Mouse (Mus musculus) spleen, adult 18-20 months (tissue): ENCODE measurements at regions not wholly inside any gene's neighbourhood (a gene's known extent, or its start where the extent isn't known, plus 50 kb on each side); places are given as distances from the start of the nearest gene placed in this dataset.

Experiments used
- DNase-seq, 2 experiments: peaks; one replicate each; pipeline ENCODE4 v3.0.0; 2022; ENCODE audit warnings: mixed read lengths in 2 of 2

- no peak for DNase-seq
These were observed 323.8 kb downstream of the Plod2 start for GRCm38 (mm10) chr9:92865822-92866221.

- no peak for DNase-seq
These were observed 336.6 kb downstream of the Plod2 start for GRCm38 (mm10) chr9:92878589-92878988.

GRCm38 (mm10) chr9:92879812-92880211, 337.8 kb downstream of the Plod2 start:
- no peak for DNase-seq

DNA sequence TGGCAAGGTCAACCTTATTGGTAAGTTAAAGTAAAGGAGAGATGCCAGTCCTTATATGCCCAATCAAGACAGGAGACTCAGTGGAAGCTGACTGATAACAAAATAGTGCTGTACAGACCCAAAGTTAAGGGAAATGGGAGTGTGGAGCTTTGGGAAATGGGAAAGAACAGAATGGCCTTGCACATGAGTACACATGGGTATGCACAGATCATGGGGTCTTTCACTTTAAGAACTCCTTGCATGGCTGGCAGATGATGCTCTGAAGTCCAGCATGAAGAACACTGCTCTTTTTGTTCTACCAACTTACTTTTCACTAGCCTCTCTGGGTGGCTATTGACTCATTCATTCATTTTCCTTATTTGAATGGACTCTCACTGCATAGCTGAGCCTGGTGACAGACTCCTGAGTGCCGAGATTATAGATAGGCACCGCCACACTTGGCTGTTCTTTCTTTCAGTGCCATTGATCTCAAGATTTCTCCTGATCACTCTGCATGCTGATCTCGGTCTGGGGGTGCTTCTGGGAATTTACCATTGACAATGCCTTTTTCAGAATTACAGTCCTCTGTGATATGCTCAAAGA, 340.3 kb downstream of the Plod2 start:
- DNase-seq: no peak

DNA sequence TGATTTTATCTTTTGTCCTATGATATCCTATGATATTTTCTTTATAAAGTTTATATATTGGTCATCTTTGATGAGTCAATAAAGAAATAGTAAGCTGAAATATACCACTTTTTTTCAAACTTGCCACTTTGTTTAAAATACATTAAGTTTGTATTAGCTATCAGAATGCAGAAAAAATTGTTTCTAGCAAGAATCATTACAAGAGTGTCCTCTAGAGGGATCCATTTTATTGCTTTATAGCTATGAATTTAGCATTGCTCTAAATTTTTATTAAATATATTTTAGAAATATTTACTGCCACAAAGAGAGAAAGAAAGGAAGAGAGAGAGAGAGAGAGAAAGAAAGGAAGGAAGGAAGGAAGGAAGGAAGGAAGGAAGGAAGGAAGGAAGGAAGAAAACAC, 348.0 kb downstream of the Plod2 start:
- no peak for DNase-seq

DNA sequence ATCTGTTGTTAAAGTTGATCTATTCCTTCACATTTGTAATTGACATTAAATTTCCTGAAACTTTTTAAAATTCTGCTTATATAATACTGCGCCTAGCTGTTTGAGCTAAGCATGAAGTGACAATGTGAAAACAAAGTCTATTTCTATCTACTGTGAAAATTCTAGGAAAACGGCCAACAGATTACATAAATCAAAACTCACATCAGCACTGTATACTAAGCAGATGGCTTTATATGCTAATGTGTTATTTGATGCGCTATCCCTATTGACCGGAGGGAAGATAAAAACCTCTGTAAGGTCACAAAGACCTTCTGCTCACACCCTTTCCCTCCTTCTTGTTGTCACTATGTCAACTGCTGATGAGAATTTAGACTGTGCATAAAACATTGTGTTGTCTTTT, 357.7 kb downstream of the Plod2 start:
- no peak for DNase-seq

GRCm38 (mm10) chr9:92907102-92907501, 365.1 kb downstream of the Plod2 start:
- DNase-seq: no peak

DNA sequence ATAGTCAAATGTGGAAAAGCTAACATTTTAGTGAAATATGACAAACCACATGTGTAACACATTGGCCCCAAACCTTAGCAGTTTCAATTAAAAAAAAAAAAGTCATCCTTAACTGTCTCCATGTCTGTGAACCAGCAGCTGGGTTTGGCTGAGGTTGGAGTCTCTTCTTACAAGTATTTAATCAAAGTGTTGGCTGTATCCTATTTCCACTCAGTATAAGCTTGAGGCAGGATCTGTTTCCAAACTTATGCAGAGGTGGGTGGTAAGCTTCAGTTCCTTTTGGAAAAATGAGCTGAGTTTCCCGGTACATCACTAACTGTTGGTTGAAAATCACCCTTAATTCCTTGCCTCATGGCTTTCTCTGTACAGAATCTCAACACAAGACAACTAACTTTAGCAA, 377.4 kb downstream of the Plod2 start:
- no peak for DNase-seq

- DNase-seq: no peak
These were observed 388.4 kb downstream of the Plod2 start for GRCm38 (mm10) chr9:92930231-92930966.

GRCm38 (mm10) chr9:92937802-92938201, 395.8 kb downstream of the Plod2 start:
- no peak for DNase-seq

DNA sequence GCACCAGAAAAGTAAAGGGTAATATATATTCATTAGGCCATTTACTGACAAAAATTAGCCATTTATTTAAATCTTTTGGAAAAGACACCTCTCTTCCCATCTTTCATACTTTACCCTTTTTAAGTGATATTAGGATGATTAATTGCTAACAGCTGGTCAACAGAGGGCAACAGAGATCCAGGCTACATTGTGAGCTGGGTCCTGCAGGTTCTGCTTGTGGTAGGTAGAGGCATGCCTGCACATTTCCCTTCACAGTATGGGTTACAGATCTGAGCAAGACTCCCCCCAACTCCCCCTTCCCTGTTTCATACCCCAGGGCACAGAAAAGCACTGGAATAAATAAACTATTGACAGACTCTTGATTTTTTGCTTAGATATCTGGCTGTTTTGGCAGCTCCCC, 408.1 kb downstream of the Plod2 start:
- no peak for DNase-seq

GRCm38 (mm10) chr9:92963275-92963674, 421.3 kb downstream of the Plod2 start:
- DNase-seq: no peak

GRCm38 (mm10) chr9:92991759-92992158, 449.7 kb downstream of the Plod2 start:
- DNase-seq: no peak

DNA sequence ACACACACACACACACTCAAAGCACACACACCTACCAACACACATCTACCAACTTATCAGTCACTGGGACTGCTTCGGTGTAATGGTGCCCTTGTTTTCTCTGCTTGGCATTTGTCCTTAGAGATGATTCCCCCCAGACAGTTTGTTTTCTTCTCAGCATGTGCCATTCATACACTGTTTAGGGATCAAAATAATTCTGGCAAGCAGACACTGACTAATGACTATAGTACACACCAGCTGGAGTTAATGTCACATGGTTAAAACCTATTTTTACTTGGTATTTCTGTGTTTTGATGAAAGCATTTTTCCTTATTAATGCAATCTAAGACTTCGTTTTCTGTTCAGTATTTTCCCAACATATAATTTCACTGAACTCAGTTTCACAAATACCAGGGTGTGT, 454.1 kb downstream of the Plod2 start:
- no peak for DNase-seq

GRCm38 (mm10) chr9:93005182-93005953, 463.3 kb downstream of the Plod2 start:
- DNase-seq: no peak

GRCm38 (mm10) chr9:93008511-93009302, 466.7 kb downstream of the Plod2 start:
- DNase-seq: no peak

- no peak for DNase-seq
These were observed 502.4 kb downstream of the Plod2 start for GRCm38 (mm10) chr9:93044298-93044912.

- DNase-seq: no peak
These were observed 530.1 kb downstream of the Plod2 start for GRCm38 (mm10) chr9:93072140-93072539.

DNA sequence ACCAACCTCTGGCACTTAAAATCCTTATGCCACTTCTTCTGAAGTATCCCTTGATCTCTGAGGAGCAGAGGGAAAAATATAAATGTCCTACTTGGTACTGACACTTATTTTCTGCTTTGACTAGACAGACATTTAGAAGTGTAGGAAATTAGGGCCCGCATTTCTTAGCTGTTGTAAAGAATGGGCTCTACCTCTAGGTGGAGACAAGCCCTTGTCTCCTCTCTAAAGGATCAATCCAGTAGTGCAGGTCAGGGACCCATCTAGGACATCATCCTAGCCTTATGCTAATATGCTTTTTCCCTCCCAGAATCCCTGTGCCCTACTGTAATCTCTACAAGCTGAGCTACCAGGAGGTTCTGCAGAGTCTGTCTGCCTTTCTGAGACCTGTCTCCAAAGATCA, 541.1 kb downstream of the Plod2 start:
- no peak for DNase-seq

DNA sequence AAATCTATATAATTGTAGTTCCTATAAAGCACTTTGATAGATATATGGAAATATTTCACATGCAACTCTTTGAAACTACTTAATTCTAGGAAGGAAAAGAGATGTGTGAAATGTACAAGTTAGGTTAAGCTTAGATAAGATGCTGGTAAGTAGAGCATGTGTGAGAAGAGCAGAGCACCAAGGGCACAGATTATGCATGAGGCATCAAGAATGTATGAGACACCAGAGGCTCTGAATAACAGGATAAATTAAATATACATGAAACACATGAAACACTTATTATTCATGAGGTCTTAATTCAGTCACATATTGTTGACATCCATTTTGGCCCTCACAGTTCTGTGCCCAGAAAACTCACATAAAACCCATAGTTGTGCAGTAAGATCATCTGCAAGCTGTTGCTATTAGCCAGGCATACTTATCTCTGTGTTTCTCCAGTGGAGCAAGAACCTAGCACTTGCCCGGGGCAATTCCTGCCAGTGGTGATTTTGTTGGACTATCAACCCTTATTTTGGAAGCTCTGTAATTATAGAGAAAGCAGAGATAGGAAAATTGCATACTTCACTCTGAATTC, 556.1 kb downstream of the Plod2 start:
- no peak for DNase-seq

DNA sequence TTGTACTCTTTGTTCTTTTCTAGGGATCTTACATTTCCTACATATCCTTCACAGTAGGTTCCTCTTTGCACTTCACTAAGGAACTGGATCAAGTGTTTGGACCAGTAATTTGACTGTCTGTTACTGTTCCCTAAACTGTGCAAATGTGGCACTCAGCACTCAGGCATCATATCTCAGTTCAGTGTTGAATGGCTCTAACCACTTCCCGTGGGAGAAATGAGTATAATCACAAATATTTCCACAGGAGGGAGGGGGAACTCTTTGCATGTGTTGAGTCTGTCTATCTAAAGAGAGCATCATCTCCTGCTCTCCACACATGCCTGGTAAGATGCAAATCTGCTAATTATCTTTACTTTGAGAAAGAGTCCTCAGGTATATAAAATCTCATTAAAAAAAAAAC, 588.5 kb downstream of the Plod2 start:
- DNase-seq: no peak

- DNase-seq: no peak
These were observed 589.7 kb downstream of the Plod2 start for GRCm38 (mm10) chr9:93131620-93132200.
